Mouse (Mus musculus) left cerebral cortex, adult 8-10 months (tissue): ENCODE results near the gene Brsk1. TPM values are rescaled to one million over a fixed set of nuclear protein-coding genes. Genes with fewer than 3 reads are reported as not detected.

Source experiments
- total RNA-seq, 4 experiments: library from RNA; stranded (reverse); gene quantifications; 2 replicates each; pipeline ENCODE4 v1.2.4; 2022

The Brsk1 gene
- total RNA-seq, 4 experiments from 2014 or later: 377 to 435 (median 401) TPM

Other genes starting within 250 kb of the Brsk1 start
- 10 to 100 TPM; 27.5 to 29.5 (median 27.8) TPM for gene Rdh13, start 245.0 kb upstream of the Brsk1 start, total RNA-seq
- gene Eps8l1, start 229.9 kb upstream of the Brsk1 start, total RNA-seq: 1 to 10 TPM; 1.5 to 3.6 (median 2.9) TPM
- gene Ppp1r12c, start 188.9 kb upstream of the Brsk1 start, total RNA-seq: 100 to 1,000 TPM; 142 to 158 (median 151) TPM
- gene Tnnt1, start 174.2 kb upstream of the Brsk1 start, total RNA-seq: 10 to 100 TPM in 1 of 4 experiments, 1 to 10 TPM in 3; 7.5 to 10.9 (median 8.2) TPM
- 1 to 10 TPM; 1.9 to 4.5 (median 4.1) TPM for gene Tnni3, start 166.4 kb upstream of the Brsk1 start, total RNA-seq
- under 1 TPM; 0.22 to 0.79 (median 0.30) TPM for gene Dnaaf3, start 158.2 kb upstream of the Brsk1 start, total RNA-seq
- gene Syt5, start 143.1 kb upstream of the Brsk1 start, total RNA-seq: 100 to 1,000 TPM; 251 to 286 (median 266) TPM
- 1 to 10 TPM in 3 of 4 experiments, under 1 TPM in 1; 0.79 to 1.7 (median 1.3) TPM for gene Ptprh, start 86.6 kb upstream of the Brsk1 start, total RNA-seq
- gene Tmem86b, start 59.2 kb upstream of the Brsk1 start, total RNA-seq: 10 to 100 TPM in 3 of 4 experiments, 1 to 10 TPM in 1; 9.1 to 12.5 (median 12.2) TPM
- gene Ppp6r1, start 31.6 kb upstream of the Brsk1 start, total RNA-seq: 100 to 1,000 TPM; 118 to 128 (median 127) TPM
- gene Hspbp1, start 5.5 kb upstream of the Brsk1 start, total RNA-seq: 10 to 100 TPM; 83.7 to 95.5 (median 89.4) TPM
- gene Tmem150b, start 34.6 kb downstream of the Brsk1 start, total RNA-seq: under 1 TPM in 2 of 4 experiments, not detected in 2; 0.16 to 0.21 TPM
- 10 to 100 TPM; 22.0 to 31.3 (median 25.3) TPM for gene Kmt5c, start 49.5 kb downstream of the Brsk1 start, total RNA-seq
- 1 to 10 TPM; 5.1 to 8.7 (median 6.8) TPM for gene Cox6b2, start 62.5 kb downstream of the Brsk1 start, total RNA-seq
- gene Fam71e2, start 80.7 kb downstream of the Brsk1 start, total RNA-seq: not detected
- under 1 TPM; 0.26 to 0.70 (median 0.39) TPM for gene Il11, start 92.3 kb downstream of the Brsk1 start, total RNA-seq
- not detected for gene Tmem190, start 92.3 kb downstream of the Brsk1 start, total RNA-seq
- gene Tmem238, start 99.1 kb downstream of the Brsk1 start, total RNA-seq: 1 to 10 TPM; 3.0 to 4.2 (median 3.1) TPM
- gene Rpl28, start 102.3 kb downstream of the Brsk1 start, total RNA-seq: 100 to 1,000 TPM; 329 to 537 (median 413) TPM
- 100 to 1,000 TPM; 103 to 130 (median 112) TPM for gene Ube2s, start 122.0 kb downstream of the Brsk1 start, total RNA-seq
- gene Shisa7, start 154.1 kb downstream of the Brsk1 start, total RNA-seq: 100 to 1,000 TPM; 105 to 117 (median 110) TPM
- 1 to 10 TPM; 8.3 to 10.0 (median 9.1) TPM for gene Isoc2b, start 179.7 kb downstream of the Brsk1 start, total RNA-seq
- 10 to 100 TPM; 16.1 to 17.7 (median 17.1) TPM for gene Isoc2a, start 186.5 kb downstream of the Brsk1 start, total RNA-seq
- under 1 TPM in 3 of 4 experiments, not detected in 1; 0.48 to 0.65 (median 0.51) TPM for gene Gm36210, start 215.9 kb downstream of the Brsk1 start, total RNA-seq
- gene Zfp628, start 224.6 kb downstream of the Brsk1 start, total RNA-seq: 10 to 100 TPM; 14.7 to 16.8 (median 15.5) TPM
- 100 to 1,000 TPM in 1 of 4 experiments, 10 to 100 TPM in 3; 94.7 to 100 (median 95.8) TPM for gene Nat14, start 231.4 kb downstream of the Brsk1 start, total RNA-seq
- 1 to 10 TPM; 2.1 to 3.5 (median 2.6) TPM for gene Ssc5d, start 235.2 kb downstream of the Brsk1 start, total RNA-seq